Mouse (Mus musculus): Measurements from ENCODE around the gene Rab11fip3.

Gene Rab11fip3

GRCm38 (mm10) chr17:25953161-25953560 is 116.2 kb downstream of the Rab11fip3 start:
- DNase-seq, result no peak

DNA sequence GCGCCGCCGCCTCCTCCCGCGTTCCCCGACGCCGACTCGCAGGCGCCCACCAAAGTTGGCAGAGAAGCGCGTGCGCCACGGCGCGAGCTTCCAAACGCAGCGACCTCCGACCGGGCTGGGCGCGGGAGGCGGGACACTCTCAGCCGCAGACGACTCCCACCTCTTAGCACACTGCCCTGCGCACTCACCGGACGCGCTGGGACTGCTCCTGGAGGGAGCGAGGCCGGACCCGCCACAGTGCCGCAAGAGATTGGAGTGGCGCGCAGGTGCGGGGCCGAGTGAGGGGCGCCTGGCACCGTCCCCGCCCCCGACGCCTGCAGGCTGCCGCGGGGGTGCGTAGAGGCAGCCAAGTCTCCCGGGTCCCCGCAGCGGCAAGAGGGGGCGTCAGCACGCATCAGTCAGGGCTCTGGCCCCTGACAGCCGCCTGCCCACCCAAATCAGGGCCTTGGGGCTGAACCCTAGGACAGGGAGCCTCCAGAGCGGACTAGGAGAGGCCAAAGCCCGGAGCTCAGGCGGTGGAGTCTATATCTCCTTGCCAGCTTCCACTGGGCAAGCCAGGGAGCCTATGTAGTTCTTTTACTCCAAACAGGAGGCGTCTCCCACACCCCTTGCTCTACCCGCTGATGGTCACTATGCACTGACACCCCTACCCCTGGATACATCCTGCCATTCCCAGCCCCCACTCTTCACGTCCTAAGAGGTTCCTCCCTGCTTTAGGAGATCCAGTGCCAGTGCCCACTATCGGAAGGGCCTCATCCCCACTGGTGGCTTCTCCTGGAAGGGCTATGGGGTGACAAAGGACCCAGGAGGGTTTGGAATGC is 117.3 kb downstream of the Rab11fip3 start, which contains the start of gene A930017K11Rik:
Gene A930017K11Rik, minus strand, starts transcription at position 763 of the 821 bp plus-strand sequence.
- no peak for DNase-seq

- no peak for DNase-seq
Measured at GRCm38 (mm10) chr17:25951225-25951802, 118.0 kb downstream of the Rab11fip3 start.

DNA sequence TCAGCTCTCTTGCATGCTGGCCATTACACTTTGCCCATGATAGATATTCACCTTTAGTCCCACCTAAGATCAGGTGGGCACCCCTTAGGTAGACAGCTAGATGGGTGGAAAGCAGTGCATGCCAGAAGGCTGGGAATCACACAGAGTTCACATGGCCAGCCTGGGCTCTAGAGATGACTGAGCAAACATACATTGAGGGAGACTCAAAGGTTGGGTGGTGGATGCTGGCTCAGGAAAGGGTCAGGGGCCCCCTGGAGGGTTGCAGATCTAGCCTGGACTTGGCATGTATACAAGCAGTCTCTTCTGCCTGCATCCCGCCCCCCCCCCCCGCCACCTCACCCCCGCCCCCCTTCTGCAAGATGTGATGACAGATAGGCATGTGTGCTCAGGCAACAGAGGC is 118.6 kb downstream of the Rab11fip3 start:
- DNase-seq, result no peak

DNA sequence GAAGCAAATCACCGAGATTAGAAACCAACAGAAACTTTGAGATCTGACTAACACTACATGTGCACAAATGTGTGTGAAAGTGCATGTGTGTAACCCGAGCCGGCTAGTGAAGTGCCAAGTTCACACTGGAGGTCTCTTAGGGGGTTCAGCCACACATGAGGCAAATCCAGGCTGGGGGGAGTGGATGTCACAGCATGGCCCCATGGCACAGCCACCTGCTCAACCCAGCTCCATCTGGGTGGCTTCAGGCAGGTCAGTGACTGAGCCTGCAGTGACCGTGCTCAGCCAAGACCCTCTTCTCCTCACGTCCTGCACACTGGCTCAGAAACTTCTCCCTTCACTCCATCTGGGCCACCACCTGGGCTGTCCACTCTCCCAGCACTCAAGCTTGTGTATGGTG is 119.4 kb downstream of the Rab11fip3 start:
- DNase-seq, result no peak

- DNase-seq, result no peak
Measured at GRCm38 (mm10) chr17:25948051-25948450, 121.3 kb downstream of the Rab11fip3 start.

- DNase-seq, result no peak
Measured at GRCm38 (mm10) chr17:25947576-25947975, 121.8 kb downstream of the Rab11fip3 start.

DNA sequence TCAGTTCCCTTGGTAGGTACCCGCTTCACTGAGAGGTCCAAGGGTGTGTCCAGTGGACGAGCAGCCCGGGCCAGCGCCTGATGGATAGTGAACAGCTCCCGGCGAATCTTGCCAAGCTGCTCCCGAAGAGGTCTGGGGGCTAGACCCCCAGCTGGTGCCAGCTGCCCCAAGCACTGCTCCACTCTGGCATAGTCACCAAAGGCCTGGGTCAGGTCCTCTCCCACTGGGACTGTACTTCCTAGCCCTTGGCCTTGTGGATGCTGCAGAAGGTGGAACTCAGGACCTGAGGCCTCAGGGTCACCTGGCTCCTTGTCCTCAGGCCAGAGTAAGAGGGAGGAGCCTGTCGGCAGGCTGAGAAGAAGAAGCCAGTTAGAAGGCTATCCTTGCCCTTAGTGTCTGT is 122.5 kb downstream of the Rab11fip3 start:
- no peak for DNase-seq

DNA sequence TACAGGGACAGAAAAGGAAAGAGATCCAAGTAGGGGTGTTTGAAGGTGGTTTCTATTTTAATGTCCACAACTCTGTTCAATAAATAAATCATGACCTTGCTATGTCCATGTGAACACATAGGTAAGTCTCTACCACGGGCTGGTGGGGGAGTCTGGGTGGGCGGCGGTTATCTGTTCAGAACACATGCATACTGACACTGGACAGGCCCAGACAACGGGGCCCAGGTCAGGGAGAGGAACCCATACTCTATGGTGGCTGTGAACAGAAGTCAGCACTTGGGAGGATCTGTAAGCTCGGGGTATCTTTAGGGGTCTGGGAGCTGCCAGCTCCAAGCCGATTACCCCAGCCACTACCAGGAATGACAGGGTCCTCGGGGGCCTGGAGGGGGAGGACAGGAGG is 123.0 kb downstream of the Rab11fip3 start:
- no peak for DNase-seq

DNA sequence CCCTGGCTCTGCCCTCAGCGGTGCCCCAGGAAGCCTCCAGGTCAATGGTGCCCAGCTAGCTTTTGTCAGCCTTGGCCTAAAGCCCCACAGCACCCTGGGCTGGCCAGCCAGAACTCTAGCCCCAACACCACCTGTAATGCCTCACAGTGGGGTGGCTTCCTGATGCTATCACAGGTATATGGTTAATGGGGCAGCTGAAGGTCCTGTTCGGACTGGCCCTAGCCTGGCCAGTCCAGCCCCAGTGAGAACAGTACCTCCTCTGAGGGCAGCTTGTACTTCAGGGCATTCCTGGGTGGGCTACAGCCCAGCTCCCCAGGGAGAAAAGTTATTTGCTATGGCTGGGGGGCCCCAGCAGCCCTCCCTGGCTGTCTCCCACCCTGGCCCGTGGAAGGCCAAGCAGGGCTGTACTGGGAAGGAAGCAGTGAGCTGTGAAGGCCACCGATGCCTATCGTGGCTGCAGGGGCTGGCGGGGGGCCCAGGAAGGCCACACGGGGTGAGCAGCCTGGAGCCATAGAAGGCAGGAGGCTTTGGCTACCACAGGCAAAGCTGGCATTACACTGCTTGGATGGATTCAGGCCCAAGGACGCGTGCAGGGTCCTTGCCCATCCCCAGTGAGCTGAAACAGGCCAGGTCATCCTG is 123.7 kb downstream of the Rab11fip3 start:
- no peak for DNase-seq

DNA sequence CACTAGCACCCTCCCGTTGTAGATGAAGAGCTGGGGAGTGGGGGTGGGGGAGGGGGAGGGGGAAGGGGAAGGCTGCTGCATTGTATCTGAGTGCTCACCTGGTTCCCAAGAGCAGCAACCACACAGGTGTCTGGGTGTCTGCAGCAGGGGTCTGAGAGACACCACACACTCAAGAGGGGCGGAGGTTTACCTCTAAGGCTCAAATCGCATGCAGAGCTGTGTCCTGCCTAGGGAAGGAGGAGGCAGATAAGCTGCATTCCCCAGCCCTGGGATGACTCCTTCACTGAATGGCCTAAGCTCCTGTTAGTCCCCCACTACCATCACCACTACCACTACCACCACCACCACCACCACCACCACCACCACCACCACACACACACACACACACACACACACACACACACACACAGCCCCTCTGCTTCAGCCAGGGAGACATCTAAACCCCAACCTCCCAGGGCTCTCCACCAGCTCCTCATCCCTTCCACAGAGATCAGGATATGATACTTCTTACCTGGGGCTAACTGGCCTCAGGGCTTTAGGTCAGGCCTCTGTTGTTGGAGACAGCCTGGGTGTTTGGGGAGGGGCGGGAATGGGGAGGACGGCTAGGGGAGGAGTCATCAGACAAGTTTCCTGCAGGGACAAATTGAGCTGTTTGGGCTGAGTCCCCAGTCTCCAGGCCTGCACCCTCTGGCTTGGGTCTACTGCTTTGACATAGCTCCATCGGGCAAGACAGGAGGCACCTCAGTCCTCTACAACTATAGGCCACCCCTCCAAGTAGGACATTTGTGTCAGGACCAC is 124.8 kb downstream of the Rab11fip3 start, which contains the start of the genes Pigq and Nhlrc4:
Gene Pigq, minus strand, starts transcription at position 571 of the 798 bp plus-strand sequence.
Gene Nhlrc4, minus strand, starts transcription at position 596 of the 798 bp plus-strand sequence.
- no peak for DNase-seq

GRCm38 (mm10) chr17:25943769-25944168 is 125.6 kb downstream of the Rab11fip3 start:
- no peak for DNase-seq

DNA sequence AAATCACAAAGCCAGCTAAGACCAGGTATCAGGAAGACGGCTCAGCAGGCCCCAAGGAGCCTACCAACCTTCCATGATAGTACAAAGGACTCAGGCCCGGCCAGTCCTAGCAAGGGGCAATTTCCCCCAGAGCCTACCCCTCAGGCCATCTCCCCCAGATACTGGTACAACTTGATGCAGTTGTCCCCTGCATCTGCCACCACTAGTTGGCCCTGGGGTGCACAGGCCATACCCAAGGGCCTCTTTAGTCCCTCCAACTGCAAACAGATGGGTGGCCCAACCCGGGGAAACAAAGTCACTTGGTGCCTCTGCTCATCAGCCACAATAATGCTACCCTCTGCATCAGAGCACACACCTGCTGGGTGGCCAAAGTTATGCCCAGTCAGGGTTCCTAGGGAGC is 126.1 kb downstream of the Rab11fip3 start:
- DNase-seq, result no peak

DNA sequence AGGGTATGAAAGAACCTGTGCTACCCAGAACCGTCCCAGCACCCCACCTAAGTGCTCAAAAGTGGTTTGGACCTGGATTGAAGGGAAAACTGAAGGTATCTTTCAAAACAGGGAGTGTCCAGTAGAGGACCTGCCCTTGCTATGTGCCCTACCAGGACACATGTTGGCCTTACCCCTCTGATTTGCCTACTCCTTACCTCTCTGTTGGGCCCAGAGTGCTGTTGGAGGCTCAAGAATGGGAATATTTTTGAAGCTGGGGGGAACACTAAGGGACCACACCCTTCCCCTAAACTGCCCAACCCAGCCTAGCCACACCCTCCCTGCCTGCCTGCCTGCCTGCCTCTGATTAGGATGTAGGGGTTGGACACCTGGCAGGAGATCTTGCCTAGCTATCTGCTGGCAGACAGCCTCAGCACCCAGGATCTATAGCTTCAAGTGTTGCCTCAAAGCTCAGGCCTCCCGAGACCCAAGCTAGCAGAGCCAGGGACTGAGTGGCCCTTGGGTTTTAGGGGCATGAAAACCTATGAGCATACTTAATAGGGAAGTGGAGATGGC is 126.7 kb downstream of the Rab11fip3 start:
- no peak for DNase-seq

GRCm38 (mm10) chr17:25941511-25942241 is 127.7 kb downstream of the Rab11fip3 start:
- DNase-seq, result peak; percentile 16 to 19
